Mouse (Mus musculus) CH12.LX (cell line): ENCODE results near the gene H2-Q1.

Experiments used
- CTCF ChIP-seq, 2 experiments: IDR thresholded peaks in 1 of 2; conservative IDR thresholded peaks in 1 of 2; 2 replicates each; pipeline ENCODE4 v1.5.1; 2011 to 2012; ENCODE audit warnings: low read depth in 2 of 2, low read length in 2 of 2, improper control_type of control experiment in 1 of 2, inconsistent platforms in 1 of 2, mild to moderate bottlenecking in 1 of 2, moderate library complexity in 1 of 2
- ETS1 ChIP-seq: conservative IDR thresholded peaks from 2 replicates; pipeline ENCODE4 v1.6.1; 2012; ENCODE audit warnings: low read depth, mild to moderate bottlenecking, inconsistent platforms, low read length, improper control_type of control experiment, moderate library complexity
- POLR2A ChIP-seq: IDR thresholded peaks from 2 replicates; pipeline ENCODE4 v1.6.1; 2011; ENCODE audit warnings: low read depth, mild to moderate bottlenecking, improper control_type of control experiment, low read length
- USF1 ChIP-seq: IDR thresholded peaks from 2 replicates; pipeline ENCODE4 v1.6.1; 2014; ENCODE audit warnings: low read depth, mild to moderate bottlenecking, inconsistent platforms, low read length, improper control_type of control experiment
- ZC3H11A ChIP-seq: IDR thresholded peaks from 2 replicates; pipeline ENCODE4 v1.6.1; 2012; ENCODE audit warnings: low read depth, mild to moderate bottlenecking, inconsistent platforms, low read length, improper control_type of control experiment

DNA sequence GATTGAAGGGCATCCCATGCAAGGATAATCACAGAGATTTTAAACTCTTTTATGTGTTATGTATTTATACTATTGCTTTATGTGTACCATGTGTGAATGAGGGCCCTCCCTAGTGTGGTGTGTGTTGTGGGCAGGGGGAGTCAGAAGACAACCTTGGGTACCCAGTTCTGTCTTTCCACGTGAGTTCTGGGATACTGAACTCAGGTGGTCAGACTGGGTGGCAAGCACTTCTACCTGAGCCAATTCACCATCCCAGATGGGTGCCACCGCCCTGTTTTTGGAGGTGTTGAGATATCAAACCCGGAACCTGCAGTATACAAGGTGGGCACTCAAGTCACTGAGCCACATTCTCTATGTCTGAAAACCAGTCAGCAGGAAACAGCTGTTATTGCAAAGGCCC lies 48.0 kb upstream of the H2-Q1 start:
- TF ChIP-seq CTCF (conservative IDR thresholded peaks at IDR 0.05 in 1 of 2, IDR thresholded peaks at IDR 0.05 in 1 of 2; ENCODE audit: low read depth in 2 of 2, low read length in 2 of 2), result no peak
- TF ChIP-seq POLR2A, result no peak
- TF ChIP-seq ETS1, result no peak
- TF ChIP-seq ZC3H11A, result no peak
- TF ChIP-seq USF1, result no peak
